Mouse (Mus musculus) kidney, adult 9 months (tissue): ENCODE measurements around the gene Adck1.
"Not testable (repeated sequence)": the region's sequence is repeated elsewhere in the genome, so short reads cannot be mapped to it uniquely, and the experiment has no call there.

ENCODE experiments used
- DNase-seq: peaks from one replicate; pipeline ENCODE4 v3.0.0; 2022

Adck1 gene

GRCm38 (mm10) chr12:88360441-88361119 is at the start of gene Adck1:
TSS of gene Adck1 (plus strand) at chr12:88360554.
- DNase-seq: peak; percentile 94

GRCm38 (mm10) chr12:88314556-88314955 is 45.8 kb upstream of the Adck1 start:
- no peak for DNase-seq

- not testable (repeated sequence) for DNase-seq
These were observed 36.4 kb upstream of the Adck1 start, which contains the start of gene Gm5039 for GRCm38 (mm10) chr12:88323926-88324325. TSS of gene Gm5039 (minus strand) at chr12:88324026.

- DNase-seq: not testable (repeated sequence)
These were observed 23.5 kb upstream of the Adck1 start for GRCm38 (mm10) chr12:88336662-88337413.

GRCm38 (mm10) chr12:88341286-88341685 is 19.1 kb upstream of the Adck1 start:
- DNase-seq: not testable (repeated sequence)

GRCm38 (mm10) chr12:88354182-88354702 is 6.1 kb upstream of the Adck1 start:
- no peak for DNase-seq

GRCm38 (mm10) chr12:88361120-88361445 is 729 bp downstream of the Adck1 start:
- DNase-seq: no peak

GRCm38 (mm10) chr12:88367673-88368072 is 7.3 kb downstream of the Adck1 start:
- no peak for DNase-seq

GRCm38 (mm10) chr12:88368618-88369017 is 8.3 kb downstream of the Adck1 start:
- DNase-seq: peak; percentile 11

- DNase-seq: not testable (repeated sequence)
These were observed 9.3 kb downstream of the Adck1 start for GRCm38 (mm10) chr12:88369690-88370089.

GRCm38 (mm10) chr12:88370321-88370720 is 10.0 kb downstream of the Adck1 start:
- peak; percentile 8 for DNase-seq

GRCm38 (mm10) chr12:88372018-88372417 is 11.7 kb downstream of the Adck1 start:
- DNase-seq: no peak

GRCm38 (mm10) chr12:88376820-88377219 is 16.5 kb downstream of the Adck1 start:
- DNase-seq: peak; percentile 26

GRCm38 (mm10) chr12:88378256-88378655 is 17.9 kb downstream of the Adck1 start:
- DNase-seq: no peak

- no peak for DNase-seq
These were observed 28.5 kb downstream of the Adck1 start for GRCm38 (mm10) chr12:88388832-88389231.

- no peak for DNase-seq
These were observed 38.3 kb downstream of the Adck1 start for GRCm38 (mm10) chr12:88398658-88399057.

GRCm38 (mm10) chr12:88403541-88403940 is 43.2 kb downstream of the Adck1 start:
- no peak for DNase-seq

- peak; percentile 70 for DNase-seq
These were observed 44.8 kb downstream of the Adck1 start for GRCm38 (mm10) chr12:88405113-88405512.

- DNase-seq: no peak
These were observed 47.6 kb downstream of the Adck1 start for GRCm38 (mm10) chr12:88407996-88408322.

- no peak for DNase-seq
These were observed 48.1 kb downstream of the Adck1 start for GRCm38 (mm10) chr12:88408323-88409047.

- no peak for DNase-seq
These were observed 52.9 kb downstream of the Adck1 start for GRCm38 (mm10) chr12:88413239-88413638.

- DNase-seq: peak; percentile 18
These were observed 59.7 kb downstream of the Adck1 start for GRCm38 (mm10) chr12:88419912-88420621.

- no peak for DNase-seq
These were observed 66.6 kb downstream of the Adck1 start for GRCm38 (mm10) chr12:88426926-88427325.
